Mouse (Mus musculus): Measurements from ENCODE around the gene Il12rb2. TPM values are rescaled to one million over a fixed set of nuclear protein-coding genes. Genes with fewer than 3 reads are reported as not detected.

Il12rb2 gene
- not detected in 2 replicates for polyA plus RNA-seq (2015; fragmentation: Nextera tagmentation; extraction: Ambion mirVana)

- no peak within 1 kb of the TSS for H3K4me3 ChIP-seq (ENCODE audit: low read depth, low read length)
- H3K27me3 ChIP-seq (replicated peaks; ENCODE audit: insufficient read depth, low read length), result no peaks in the 10 kb centered on the region
- no peak for TF ChIP-seq EP300 (IDR thresholded peaks at IDR 0.05)
- no peak for TF ChIP-seq CTCF (IDR thresholded peaks at IDR 0.05)
- no peaks in the 10 kb centered on the region for H3K9me3 ChIP-seq (ENCODE audit: low read length)
- DNase-seq (ENCODE audit: low spot score) (peak; percentile 18), ATAC-seq (no peak)
- H3K9ac ChIP-seq (replicated peaks; ENCODE audit: low read depth), result no peak within 1 kb of the TSS
- H3K27ac ChIP-seq (ENCODE audit: low read length), result no peak within 1 kb of the TSS
- no peaks in the 10 kb centered on the region for H3K36me3 ChIP-seq (ENCODE audit: insufficient read depth, low read length)
- no peaks in the 10 kb centered on the region for H3K4me1 ChIP-seq (ENCODE audit: insufficient read depth, low read depth, low read length)
- H3K4me2 ChIP-seq (replicated peaks; ENCODE audit: low read depth, low read length), result peak within 1 kb of the TSS; percentile 34; the same call in 1 of the 2 replicates
- WGBS, result 2% methylated on average over 26 of the region's 26 CpGs
Observed at GRCm38 (mm10) chr6:67375982-67376391, at the start of gene Il12rb2. Il12rb2 (minus strand) TSS chr6:67376188.

GRCm38 (mm10) chr6:67421761-67422160 lies 45.8 kb upstream of the Il12rb2 start:
- no peak overlapping the region for H3K4me2 ChIP-seq (replicated peaks; ENCODE audit: low read depth, low read length)
- no peak overlapping the region for H3K27ac ChIP-seq (ENCODE audit: low read length)
- H3K9ac ChIP-seq (replicated peaks; ENCODE audit: low read depth), result no peak overlapping the region
- H3K9me3 ChIP-seq (ENCODE audit: low read length), result no peaks in the 10 kb centered on the region
- DNase-seq (ENCODE audit: low spot score), result no peak
- no peaks in the 10 kb centered on the region for H3K27me3 ChIP-seq (replicated peaks; ENCODE audit: insufficient read depth, low read length)
- no peaks in the 10 kb centered on the region for H3K4me1 ChIP-seq (ENCODE audit: insufficient read depth, low read depth, low read length)
- no peaks in the 10 kb centered on the region for H3K36me3 ChIP-seq (ENCODE audit: insufficient read depth, low read length)
- WGBS, result 83% methylated on average over 5 of the region's 5 CpGs
- H3K4me3 ChIP-seq (ENCODE audit: low read depth, low read length), result no peak overlapping the region
- TF ChIP-seq EP300 (IDR thresholded peaks at IDR 0.05) (no peak), CTCF (IDR thresholded peaks at IDR 0.05) (no peak)
- no peak for ATAC-seq

DNA sequence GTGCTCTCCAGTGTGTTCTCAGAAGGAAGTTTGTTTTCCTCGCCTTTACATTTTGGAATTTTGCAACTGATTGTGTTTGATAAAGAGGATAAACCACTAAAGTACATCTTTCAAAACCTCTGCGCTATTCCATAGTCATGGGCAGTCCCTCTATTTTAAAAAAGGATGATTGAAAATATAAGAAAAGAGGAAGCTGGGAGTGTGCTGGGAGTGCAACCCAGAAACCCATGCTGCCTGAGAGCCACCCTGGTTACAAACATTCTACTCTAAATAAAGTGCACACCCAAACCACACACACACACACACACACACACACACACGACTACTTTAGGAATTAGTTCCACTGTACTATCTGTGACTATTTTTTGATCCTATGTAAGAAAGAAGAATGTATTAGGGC lies 40.6 kb upstream of the Il12rb2 start:
- TF ChIP-seq CTCF (IDR thresholded peaks at IDR 0.05) (no peak), EP300 (IDR thresholded peaks at IDR 0.05) (no peak)
- Histone ChIP-seq H3K27me3 (replicated peaks; ENCODE audit: insufficient read depth, low read length) (no peaks in the 10 kb centered on the region), H3K4me3 (ENCODE audit: low read depth, low read length) (no peak overlapping the region), H3K4me2 (replicated peaks; ENCODE audit: low read depth, low read length) (no peak overlapping the region), H3K36me3 (ENCODE audit: insufficient read depth, low read length) (no peaks in the 10 kb centered on the region), H3K4me1 (ENCODE audit: insufficient read depth, low read depth, low read length) (no peaks in the 10 kb centered on the region), H3K27ac (ENCODE audit: low read length) (no peak overlapping the region), H3K9ac (replicated peaks; ENCODE audit: low read depth) (no peak overlapping the region), H3K9me3 (ENCODE audit: low read length) (no peaks in the 10 kb centered on the region)
- DNase-seq (ENCODE audit: low spot score), result no peak
- no peak for ATAC-seq
- 74% methylated on average over 3 of the region's 3 CpGs for WGBS

- no peak for ATAC-seq
- H3K27ac ChIP-seq (ENCODE audit: low read length), result no peak overlapping the region
- no peaks in the 10 kb centered on the region for H3K9me3 ChIP-seq (ENCODE audit: low read length)
- 73% methylated on average over 5 of the region's 5 CpGs for WGBS
- H3K4me2 ChIP-seq (replicated peaks; ENCODE audit: low read depth, low read length), result no peak overlapping the region
- no peak overlapping the region for H3K9ac ChIP-seq (replicated peaks; ENCODE audit: low read depth)
- no peak overlapping the region for H3K4me3 ChIP-seq (ENCODE audit: low read depth, low read length)
- TF ChIP-seq EP300 (IDR thresholded peaks at IDR 0.05) (no peak), CTCF (IDR thresholded peaks at IDR 0.05) (no peak)
- DNase-seq (ENCODE audit: low spot score), result no peak
- no peaks in the 10 kb centered on the region for H3K4me1 ChIP-seq (ENCODE audit: insufficient read depth, low read depth, low read length)
- no peaks in the 10 kb centered on the region for H3K27me3 ChIP-seq (replicated peaks; ENCODE audit: insufficient read depth, low read length)
- H3K36me3 ChIP-seq (ENCODE audit: insufficient read depth, low read length), result no peaks in the 10 kb centered on the region
Observed at GRCm38 (mm10) chr6:67415276-67415675, 39.3 kb upstream of the Il12rb2 start.

- Histone ChIP-seq H3K27ac (ENCODE audit: low read length) (no peak overlapping the region), H3K27me3 (replicated peaks; ENCODE audit: insufficient read depth, low read length) (no peaks in the 10 kb centered on the region), H3K36me3 (ENCODE audit: insufficient read depth, low read length) (no peaks in the 10 kb centered on the region), H3K9ac (replicated peaks; ENCODE audit: low read depth) (no peak overlapping the region), H3K9me3 (ENCODE audit: low read length) (no peaks in the 10 kb centered on the region), H3K4me2 (replicated peaks; ENCODE audit: low read depth, low read length) (no peak overlapping the region), H3K4me1 (ENCODE audit: insufficient read depth, low read depth, low read length) (no peaks in the 10 kb centered on the region), H3K4me3 (ENCODE audit: low read depth, low read length) (no peak overlapping the region)
- TF ChIP-seq EP300 (IDR thresholded peaks at IDR 0.05) (no peak), CTCF (IDR thresholded peaks at IDR 0.05) (no peak)
- WGBS, result 74% methylated on average over 2 of the region's 2 CpGs
- DNase-seq (ENCODE audit: low spot score) (no peak), ATAC-seq (no peak)
Observed at GRCm38 (mm10) chr6:67413378-67413777, 37.4 kb upstream of the Il12rb2 start.

- DNase-seq (ENCODE audit: low spot score) (no peak), ATAC-seq (no peak)
- WGBS, result 82% methylated on average over 3 of the region's 3 CpGs
- TF ChIP-seq CTCF (IDR thresholded peaks at IDR 0.05) (no peak), EP300 (IDR thresholded peaks at IDR 0.05) (no peak)
- Histone ChIP-seq H3K27me3 (replicated peaks; ENCODE audit: insufficient read depth, low read length) (no peaks in the 10 kb centered on the region), H3K4me2 (replicated peaks; ENCODE audit: low read depth, low read length) (no peak overlapping the region), H3K27ac (ENCODE audit: low read length) (no peak overlapping the region), H3K9me3 (ENCODE audit: low read length) (no peaks in the 10 kb centered on the region), H3K4me3 (ENCODE audit: low read depth, low read length) (no peak overlapping the region), H3K4me1 (ENCODE audit: insufficient read depth, low read depth, low read length) (no peaks in the 10 kb centered on the region), H3K36me3 (ENCODE audit: insufficient read depth, low read length) (no peaks in the 10 kb centered on the region), H3K9ac (replicated peaks; ENCODE audit: low read depth) (no peak overlapping the region)
Observed at GRCm38 (mm10) chr6:67405281-67405682, 29.3 kb upstream of the Il12rb2 start.

DNA sequence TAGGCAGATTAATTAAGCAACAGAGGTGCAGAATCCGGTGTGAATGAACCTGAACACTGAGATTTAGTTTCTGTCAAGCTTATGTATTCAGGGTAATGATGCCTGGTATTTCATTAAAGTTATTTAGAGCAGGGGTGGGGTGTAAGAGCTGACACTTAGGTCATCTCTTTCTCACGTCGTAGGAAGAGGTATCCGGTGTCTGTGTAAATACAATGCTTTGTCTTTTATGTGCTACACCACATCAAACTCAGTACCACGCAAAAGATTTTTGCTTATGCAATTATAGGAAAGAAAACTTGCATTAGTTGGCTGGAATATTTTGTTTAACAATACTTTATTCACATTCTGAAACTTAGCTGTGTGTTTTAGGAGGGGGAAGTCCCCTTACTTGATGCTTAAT lies 23.6 kb upstream of the Il12rb2 start:
- no peak for ATAC-seq
- WGBS, result 75% methylated on average over 5 of the region's 5 CpGs
- TF ChIP-seq EP300 (IDR thresholded peaks at IDR 0.05) (no peak), CTCF (IDR thresholded peaks at IDR 0.05) (no peak)
- no peak for DNase-seq (ENCODE audit: low spot score)
- no peaks in the 10 kb centered on the region for H3K27me3 ChIP-seq (replicated peaks; ENCODE audit: insufficient read depth, low read length)
- no peaks in the 10 kb centered on the region for H3K9me3 ChIP-seq (ENCODE audit: low read length)
- no peaks in the 10 kb centered on the region for H3K4me1 ChIP-seq (ENCODE audit: insufficient read depth, low read depth, low read length)
- H3K36me3 ChIP-seq (ENCODE audit: insufficient read depth, low read length), result no peaks in the 10 kb centered on the region
- no peak overlapping the region for H3K4me2 ChIP-seq (replicated peaks; ENCODE audit: low read depth, low read length)
- H3K27ac ChIP-seq (ENCODE audit: low read length), result no peak overlapping the region
- no peak overlapping the region for H3K4me3 ChIP-seq (ENCODE audit: low read depth, low read length)
- H3K9ac ChIP-seq (replicated peaks; ENCODE audit: low read depth), result no peak overlapping the region

Data from lung, postnatal 0 days (tissue).